Mouse (Mus musculus) heart, embryonic 14.5 days (tissue): ENCODE measurements around the gene Hepacam2. TPM values are rescaled to one million over a fixed set of nuclear protein-coding genes. Genes with fewer than 3 reads are reported as not detected.

Experiments used
- ATAC-seq: fragments of 200-750 bp; cut with Nextera tagmentation; 2 replicates; pipeline ENCODE4 v1.8.0; 2017; ENCODE audit warnings: low read depth, moderate TSS enrichment; ENCODE audit not compliant: insufficient number of reproducible peaks, insufficient read depth, low FRiP score
- H3K27ac ChIP-seq, 2 experiments: fragments of 200-500 bp in 1 of 2; fragments of 300-500 bp in 1 of 2; sonication (generic) in 1 of 2; replicated peaks in 1 of 2; 2 replicates each; pipeline ENCODE4 v1.5.1; 2012 to 2014; ENCODE audit warnings: low read depth in 2 of 2, low read length in 2 of 2, control low read depth in 1 of 2, mild to moderate bottlenecking in 1 of 2, mixed read lengths in 1 of 2; ENCODE audit not compliant: control insufficient read depth in 1 of 2, insufficient read depth in 1 of 2
- H3K27me3 ChIP-seq: fragments of 300-500 bp; sonication (generic); 2 replicates; pipeline ENCODE4 v1.6.1; 2014; ENCODE audit warnings: mild to moderate bottlenecking, low read length, control low read depth; ENCODE audit not compliant: control insufficient read depth, insufficient read depth
- H3K36me3 ChIP-seq: fragments of 300-500 bp; sonication (generic); 2 replicates; pipeline ENCODE4 v1.6.1; 2014; ENCODE audit warnings: mild to moderate bottlenecking, control low read depth, low read length, mixed read lengths; ENCODE audit not compliant: control insufficient read depth, insufficient read depth
- H3K4me1 ChIP-seq, 2 experiments: fragments of 200-500 bp in 1 of 2; fragments of 300-500 bp in 1 of 2; sonication (generic) in 1 of 2; 2 replicates each; pipeline ENCODE4 v1.6.1; 2012 to 2014; ENCODE audit warnings: low read length in 2 of 2, control low read depth in 1 of 2, mixed read lengths in 1 of 2; ENCODE audit not compliant: control insufficient read depth in 2 of 2, insufficient read depth in 2 of 2
- H3K4me2 ChIP-seq: fragments of 300-500 bp; sonication (generic); 2 replicates; pipeline ENCODE4 v1.6.1; 2014; ENCODE audit warnings: mild to moderate bottlenecking, low read length
- H3K4me3 ChIP-seq, 2 experiments: fragments of 200-500 bp in 1 of 2; fragments of 300-500 bp in 1 of 2; sonication (generic) in 1 of 2; 2 replicates each; pipeline ENCODE4 v1.5.1; 2012 to 2014; ENCODE audit warnings: low read length in 2 of 2, mild to moderate bottlenecking in 2 of 2, control low read depth in 1 of 2, low read depth in 1 of 2, moderate library complexity in 1 of 2; ENCODE audit not compliant: control insufficient read depth in 1 of 2, insufficient read depth in 1 of 2
- H3K9ac ChIP-seq: fragments of 300-500 bp; sonication (generic); 2 replicates; pipeline ENCODE4 v1.6.1; 2014; ENCODE audit warnings: mild to moderate bottlenecking, low read length
- H3K9me3 ChIP-seq: fragments of 300-500 bp; sonication (generic); 2 replicates; pipeline ENCODE4 v1.6.1; 2016; ENCODE audit warnings: low read length, control low read depth; ENCODE audit not compliant: control insufficient read depth
- WGBS: fragments of 180-500 bp; shearing (Covaris S2); extraction: QIAGEN DNeasy Blood & Tissue Kit; methylation state at CpG from one replicate; pipeline ENCODE4 v1.1.7; 2014; 5-methylcytosine and 5-hydroxymethylcytosine counted together
- polyA plus RNA-seq: library from polyadenylated mRNA; unstranded; fragments of >200 nt; fragmentation: Nextera tagmentation; extraction: Ambion mirVana; gene quantifications from 2 replicates; pipeline ENCODE4 v1.2.1, GENCODE M21; 2014

Hepacam2 gene
- 0.09 and 0.11 TPM in 2 replicates for polyA plus RNA-seq

- under 1% methylated on average over 28 of the region's 28 CpGs for WGBS
- no peak within 1 kb of the TSS for H3K27ac ChIP-seq
- peak; percentile 97 for ATAC-seq
These were observed at the start of gene Hepacam2, which contains the start of gene Vps50 for GRCm38 (mm10) chr6:3498162-3498848. Gene Hepacam2, minus strand, starts transcription at chr6:3498298. Gene Vps50, plus strand, starts transcription at chr6:3498382.

GRCm38 (mm10) chr6:3544970-3545369 is 46.9 kb upstream of the Hepacam2 start:
- peaks cover 6% of the 10 kb centered on the region; the same call in 1 of the 2 replicates for H3K36me3 ChIP-seq
- H3K4me1 ChIP-seq, result no peaks in the 10 kb centered on the region
- no peak overlapping the region for H3K9ac ChIP-seq
- H3K27me3 ChIP-seq, result no peaks in the 10 kb centered on the region
- no peak overlapping the region for H3K27ac ChIP-seq
- H3K4me2 ChIP-seq, result no peak overlapping the region
- H3K9me3 ChIP-seq, result no peaks in the 10 kb centered on the region
- ATAC-seq, result no peak
- no peak overlapping the region for H3K4me3 ChIP-seq
- 85% methylated on average over 1 of the region's 1 CpGs for WGBS

More at GRCm38 (mm10) chr6:3498162-3498848, at the start of gene Hepacam2, which contains the start of gene Vps50:
- Histone ChIP-seq H3K4me3 (peak within 1 kb of the TSS; percentile 89 to 96), H3K4me2 (peak within 1 kb of the TSS; percentile 95), H3K27me3 (no peaks in the 10 kb centered on the region), H3K9ac (peak within 1 kb of the TSS; percentile 83), H3K4me1 (peaks cover 0 to 3% of the 10 kb centered on the region in 2 experiments; a peak in 1 of 4 replicates), H3K36me3 (no peaks in the 10 kb centered on the region), H3K9me3 (no peaks in the 10 kb centered on the region)

GRCm38 (mm10) chr6:3543862-3544261 is 45.8 kb upstream of the Hepacam2 start:
- WGBS, result 94% methylated on average over 4 of the region's 4 CpGs
- no peaks in the 10 kb centered on the region for H3K4me1 ChIP-seq
- no peak overlapping the region for H3K27ac ChIP-seq
- H3K9me3 ChIP-seq, result no peaks in the 10 kb centered on the region
- no peak overlapping the region for H3K9ac ChIP-seq
- no peaks in the 10 kb centered on the region for H3K27me3 ChIP-seq
- peaks cover 6% of the 10 kb centered on the region; the same call in 1 of the 2 replicates for H3K36me3 ChIP-seq
- H3K4me2 ChIP-seq, result no peak overlapping the region
- ATAC-seq, result no peak
- H3K4me3 ChIP-seq, result no peak overlapping the region

DNA sequence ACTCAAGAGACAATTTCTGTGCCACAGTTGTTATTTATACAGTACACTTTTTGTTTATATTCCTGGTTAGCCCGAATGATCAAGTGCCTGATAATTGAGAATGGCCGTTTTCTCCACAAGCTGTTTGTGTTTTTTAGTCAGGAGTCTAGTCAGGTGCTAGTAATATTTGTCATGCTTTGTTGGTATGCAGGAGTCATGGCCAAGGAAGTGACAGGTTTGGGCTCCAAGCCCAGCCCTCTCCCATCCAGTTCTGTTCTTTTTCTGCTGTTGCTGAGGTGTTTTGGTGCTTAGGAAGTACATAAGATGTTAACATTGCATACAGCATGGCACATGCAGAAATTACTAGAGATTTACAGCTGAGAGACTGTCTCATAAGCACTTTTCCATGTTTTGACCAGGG is 41.4 kb upstream of the Hepacam2 start:
- H3K4me2 ChIP-seq, result no peak overlapping the region
- H3K9me3 ChIP-seq, result no peaks in the 10 kb centered on the region
- no peaks in the 10 kb centered on the region for H3K4me1 ChIP-seq
- 65% methylated on average over 2 of the region's 2 CpGs for WGBS
- H3K27me3 ChIP-seq, result no peaks in the 10 kb centered on the region
- 0 out of 4 replicates have a peak overlapping the region, but pooled peaks have one; percentile 14 to 30 for H3K27ac ChIP-seq
- no peak overlapping the region for H3K9ac ChIP-seq
- H3K36me3 ChIP-seq, result peaks cover 11% of the 10 kb centered on the region
- no peak overlapping the region for H3K4me3 ChIP-seq
- ATAC-seq, result no peak

DNA sequence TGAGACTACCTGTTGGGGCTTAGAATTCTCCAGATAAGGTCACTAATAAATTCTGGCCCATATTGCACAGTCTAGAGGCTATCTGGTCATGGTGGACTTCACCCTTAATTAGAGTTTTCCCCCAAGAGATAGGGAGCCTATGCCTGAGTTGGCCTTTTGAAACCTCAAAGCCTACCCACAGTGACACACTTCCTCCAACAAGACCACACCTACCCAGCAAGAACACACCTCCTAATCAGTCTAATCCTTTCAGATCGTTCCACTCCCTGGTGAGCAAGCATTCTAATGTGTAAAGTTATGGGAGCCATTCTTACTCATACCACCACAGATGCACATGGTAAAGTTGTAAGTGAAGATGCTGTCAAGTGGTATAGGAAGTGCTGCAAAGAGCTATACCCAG is 38.0 kb upstream of the Hepacam2 start:
- H3K4me1 ChIP-seq, result no peaks in the 10 kb centered on the region
- no peaks in the 10 kb centered on the region for H3K9me3 ChIP-seq
- H3K9ac ChIP-seq, result no peak overlapping the region
- 53% methylated on average over 1 of the region's 1 CpGs for WGBS
- ATAC-seq, result no peak
- no peaks in the 10 kb centered on the region for H3K27me3 ChIP-seq
- no peak overlapping the region for H3K4me3 ChIP-seq
- H3K27ac ChIP-seq, result no peak overlapping the region
- H3K36me3 ChIP-seq, result peaks cover 11% of the 10 kb centered on the region
- no peak overlapping the region for H3K4me2 ChIP-seq

DNA sequence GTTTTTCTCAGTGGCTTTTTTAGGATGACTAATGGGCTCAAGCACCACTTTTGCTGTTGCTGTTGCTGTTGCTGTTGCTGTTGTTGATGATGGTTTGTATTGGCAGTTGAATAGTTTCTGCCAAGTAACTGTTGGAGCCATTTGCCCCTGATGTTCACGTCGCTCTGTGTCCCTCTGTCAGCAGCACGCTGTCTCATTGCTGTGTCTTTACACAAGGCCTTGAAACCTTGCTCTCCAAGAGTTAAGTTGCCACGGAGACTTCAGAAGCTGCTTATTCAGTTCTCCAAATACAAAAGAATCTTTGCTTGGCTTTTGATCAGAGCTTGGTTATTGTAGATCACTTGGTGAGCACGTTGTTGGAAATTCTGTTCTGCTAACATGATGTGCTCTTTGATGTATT is 33.3 kb upstream of the Hepacam2 start:
- Histone ChIP-seq H3K27me3 (no peaks in the 10 kb centered on the region), H3K36me3 (peaks cover 2% of the 10 kb centered on the region), H3K9me3 (no peaks in the 10 kb centered on the region), H3K27ac (no peak overlapping the region), H3K9ac (no peak overlapping the region), H3K4me1 (0 out of 4 replicates have a peak, but pooled peaks cover 0 to 2% of the 10 kb centered on the region in 2 experiments), H3K4me2 (no peak overlapping the region), H3K4me3 (no peak overlapping the region)
- WGBS, result 90% methylated on average over 5 of the region's 5 CpGs
- no peak for ATAC-seq

DNA sequence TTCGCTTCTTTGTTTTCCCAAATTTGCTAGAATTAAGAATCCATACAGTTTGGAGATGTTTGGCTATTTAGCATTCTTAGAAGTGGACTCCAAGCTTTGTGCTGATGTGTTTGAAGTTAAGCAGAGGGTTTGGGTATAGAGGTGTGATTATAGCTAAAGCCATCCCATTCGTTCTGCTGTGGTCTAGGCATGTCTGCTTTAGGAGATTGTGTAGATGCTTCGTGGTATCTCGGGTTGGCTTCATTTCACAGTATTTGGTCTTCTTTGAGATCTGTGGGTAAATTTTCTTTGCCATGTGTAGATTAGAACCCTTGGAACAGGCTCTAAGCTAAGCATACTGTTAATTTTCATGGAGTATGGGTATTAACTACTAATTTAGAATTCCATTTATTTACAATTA is 30.1 kb upstream of the Hepacam2 start:
- Histone ChIP-seq H3K4me2 (no peak overlapping the region), H3K9ac (no peak overlapping the region), H3K27me3 (no peaks in the 10 kb centered on the region), H3K27ac (no peak overlapping the region), H3K4me1 (0 out of 4 replicates have a peak, but pooled peaks cover 0 to 2% of the 10 kb centered on the region in 2 experiments), H3K4me3 (no peak overlapping the region), H3K36me3 (peaks cover 4% of the 10 kb centered on the region; the same call in 1 of the 2 replicates), H3K9me3 (no peaks in the 10 kb centered on the region)
- no peak for ATAC-seq
- 87% methylated on average over 4 of the region's 4 CpGs for WGBS
